Mouse (Mus musculus) testis, postnatal 10 days (tissue): ENCODE results near the gene Gtdc1.

ENCODE experiments used
- DNase-seq: peaks from one replicate; pipeline ENCODE4 v3.0.0; 2021; ENCODE audit warnings: low spot score

The Gtdc1 gene

GRCm38 (mm10) chr2:44923056-44923883, 4.2 kb downstream of the Gtdc1 start:
- DNase-seq: no peak

DNA sequence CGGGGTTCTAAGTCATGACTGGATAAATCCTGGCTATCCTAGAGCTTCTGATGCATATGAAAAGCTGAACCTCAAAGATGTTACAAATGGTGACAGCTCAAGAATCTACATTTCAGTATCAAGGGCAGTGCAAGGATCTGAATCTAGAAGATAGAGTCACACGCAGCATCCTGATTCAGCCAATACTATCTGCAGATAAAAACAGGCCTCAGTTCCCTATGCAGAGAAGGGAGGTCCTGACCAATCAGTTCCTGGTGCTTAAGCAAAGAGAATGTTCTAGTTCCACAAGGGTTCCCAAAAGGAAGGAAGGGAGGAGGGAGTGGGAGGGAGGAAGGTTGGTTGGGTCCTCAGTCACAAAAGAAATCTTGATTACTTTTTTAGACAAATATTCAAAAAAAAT, 5.0 kb downstream of the Gtdc1 start:
- no peak for DNase-seq

DNA sequence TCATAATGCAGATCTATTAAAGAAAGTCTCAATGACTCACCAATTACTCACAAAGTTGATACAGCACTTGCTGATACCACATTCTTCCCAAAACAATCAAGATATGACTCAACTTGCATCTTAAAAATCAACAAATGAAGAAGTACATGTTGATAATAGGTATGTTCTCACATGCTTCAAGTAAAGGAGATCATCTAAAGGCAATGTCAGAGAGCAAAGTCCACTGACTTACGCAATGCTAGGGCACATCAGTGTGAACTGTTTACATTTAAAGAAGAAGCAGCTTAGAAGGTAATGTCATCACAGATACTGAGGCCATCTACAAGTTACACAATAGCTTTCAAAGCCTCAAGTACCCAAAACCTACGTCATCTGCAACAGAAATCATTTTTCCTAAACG, 7.0 kb downstream of the Gtdc1 start:
- no peak for DNase-seq

DNA sequence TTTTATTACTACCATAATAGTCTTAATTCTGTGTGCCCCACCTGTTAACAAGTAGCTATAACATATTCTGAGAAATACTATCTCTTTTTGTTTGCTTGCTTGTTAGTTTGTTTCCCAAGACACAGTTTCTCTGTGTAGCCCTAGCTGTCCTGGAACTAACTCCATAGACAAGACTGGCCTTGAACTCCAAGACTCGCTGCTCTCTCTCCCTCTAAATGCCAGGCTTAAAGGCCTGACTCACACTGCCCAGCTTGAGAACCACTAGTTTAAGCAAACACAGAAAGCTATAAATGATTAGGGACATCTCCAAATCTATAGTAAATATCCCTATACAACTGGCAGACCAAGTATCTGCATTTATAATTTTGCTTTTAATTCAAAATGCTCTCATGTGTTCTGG, 8.1 kb downstream of the Gtdc1 start:
- no peak for DNase-seq

DNA sequence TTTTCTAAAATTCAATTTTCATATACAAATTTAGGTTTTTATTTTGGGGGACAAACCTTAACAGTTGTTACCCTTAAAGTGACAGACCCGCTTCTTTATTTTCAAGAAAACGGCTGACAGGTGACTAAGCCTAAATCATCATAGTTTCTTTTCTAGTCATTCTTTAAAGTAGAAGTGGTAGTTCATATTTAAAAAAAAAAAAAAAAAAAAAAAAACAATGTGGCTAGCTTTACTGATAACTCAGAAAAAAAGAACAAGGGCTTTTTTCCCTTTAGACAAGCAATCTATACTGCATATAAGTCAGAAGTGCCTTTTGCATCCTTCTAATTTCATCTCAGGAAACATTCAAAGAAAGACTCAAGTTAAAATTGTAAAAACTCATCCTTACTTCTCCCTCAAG, 8.7 kb downstream of the Gtdc1 start:
- no peak for DNase-seq

- no peak for DNase-seq
These were observed 11.2 kb downstream of the Gtdc1 start for GRCm38 (mm10) chr2:44916286-44916685.

DNA sequence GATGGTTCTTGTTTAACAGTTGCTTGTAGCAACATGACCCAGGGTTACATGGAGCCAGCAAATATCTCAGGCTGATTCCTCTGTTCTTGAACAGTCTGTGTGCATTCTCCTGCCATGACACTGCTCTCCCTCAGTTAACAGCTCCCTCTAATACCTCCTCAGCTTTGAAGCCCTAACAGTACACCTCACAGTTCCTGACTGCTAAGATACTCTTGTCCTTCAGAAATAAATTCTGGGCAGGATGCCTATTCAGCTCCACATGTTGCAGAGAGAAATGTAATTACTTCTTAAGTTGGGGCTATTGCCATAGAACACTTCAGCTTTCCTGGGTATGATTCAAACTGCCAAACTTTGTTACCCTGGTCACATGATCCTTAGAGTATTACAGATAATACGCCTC, 29.7 kb downstream of the Gtdc1 start:
- DNase-seq: no peak

GRCm38 (mm10) chr2:44873718-44874117, 53.7 kb downstream of the Gtdc1 start:
- no peak for DNase-seq

DNA sequence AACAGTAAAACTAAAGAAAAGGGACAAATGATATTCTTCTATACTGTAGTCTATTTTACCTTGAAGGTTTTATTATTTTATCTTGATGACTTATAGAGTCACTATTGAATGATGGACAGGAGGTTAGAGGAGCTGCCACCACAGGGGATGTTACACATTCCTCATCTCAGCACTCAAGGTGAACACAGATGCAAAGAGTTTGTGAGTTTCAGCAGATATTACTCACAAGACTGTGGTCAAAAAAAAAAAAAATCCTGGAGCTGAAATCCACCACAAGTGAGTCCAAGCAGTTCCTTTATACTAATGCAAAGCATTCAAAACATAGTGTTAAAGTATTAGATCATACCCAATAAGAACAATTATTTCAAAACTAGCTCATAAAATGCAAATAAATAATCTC, 62.7 kb downstream of the Gtdc1 start:
- DNase-seq: no peak

- DNase-seq: no peak
These were observed 73.0 kb downstream of the Gtdc1 start for GRCm38 (mm10) chr2:44854475-44854874.

- no peak for DNase-seq
These were observed 77.8 kb downstream of the Gtdc1 start for GRCm38 (mm10) chr2:44849666-44850065.

DNA sequence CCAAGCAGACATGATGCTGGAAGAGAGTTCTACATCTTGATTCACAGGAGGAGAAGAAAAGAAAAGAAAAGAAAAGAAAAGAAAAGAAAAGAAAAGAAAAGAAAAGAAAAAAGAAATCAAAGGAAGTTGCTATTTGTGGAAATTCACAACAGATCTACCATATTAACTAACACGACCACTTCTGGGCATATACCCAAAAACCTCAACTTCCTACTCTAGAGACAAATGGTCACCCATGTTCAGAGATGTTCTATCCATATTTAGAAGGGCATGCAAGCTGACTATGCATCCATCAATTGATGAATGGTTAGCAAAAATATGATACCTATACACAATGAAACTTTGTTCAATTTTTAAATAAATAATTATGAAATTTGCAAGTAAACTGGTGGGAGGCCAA, 79.3 kb downstream of the Gtdc1 start:
- no peak for DNase-seq

GRCm38 (mm10) chr2:44845424-44845823, 82.0 kb downstream of the Gtdc1 start:
- DNase-seq: no peak

DNA sequence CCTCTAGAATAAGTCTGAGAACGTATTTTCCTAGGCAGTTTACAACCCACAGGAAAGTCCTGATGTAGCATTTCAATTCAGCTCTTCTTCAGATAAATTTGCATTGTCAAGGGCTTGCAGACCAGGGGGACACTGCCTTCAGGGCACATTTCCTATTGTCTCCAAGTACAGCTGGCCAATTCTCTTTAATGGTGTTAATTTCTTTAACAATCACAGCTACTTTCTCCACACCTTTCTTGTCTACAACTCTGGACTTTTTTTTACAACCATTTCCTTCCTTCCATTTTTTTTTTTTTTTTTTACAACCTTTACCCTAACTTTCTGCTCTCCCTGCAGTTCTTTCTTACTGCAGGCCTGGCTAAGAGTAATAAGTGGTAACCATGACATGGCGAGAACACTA, 97.7 kb downstream of the Gtdc1 start:
- no peak for DNase-seq

DNA sequence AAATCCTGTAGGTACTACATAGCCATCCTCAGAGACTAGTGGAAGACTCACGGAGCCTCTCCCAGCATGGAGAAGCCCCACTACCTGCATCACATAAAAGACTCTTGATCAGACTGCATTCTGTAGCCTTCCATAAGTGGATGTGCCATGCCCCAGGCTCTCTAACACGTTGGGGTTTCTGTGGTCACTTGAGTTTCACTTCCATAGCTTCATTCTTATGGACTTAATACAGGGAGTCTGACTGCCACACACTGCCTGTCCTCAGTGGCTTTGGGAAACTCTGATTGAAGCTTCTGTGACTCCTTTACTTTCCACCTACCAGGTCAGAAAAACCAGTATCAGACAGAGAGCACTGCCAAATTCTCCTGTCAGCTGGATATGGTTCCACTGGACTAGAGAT, 98.1 kb downstream of the Gtdc1 start:
- no peak for DNase-seq

DNA sequence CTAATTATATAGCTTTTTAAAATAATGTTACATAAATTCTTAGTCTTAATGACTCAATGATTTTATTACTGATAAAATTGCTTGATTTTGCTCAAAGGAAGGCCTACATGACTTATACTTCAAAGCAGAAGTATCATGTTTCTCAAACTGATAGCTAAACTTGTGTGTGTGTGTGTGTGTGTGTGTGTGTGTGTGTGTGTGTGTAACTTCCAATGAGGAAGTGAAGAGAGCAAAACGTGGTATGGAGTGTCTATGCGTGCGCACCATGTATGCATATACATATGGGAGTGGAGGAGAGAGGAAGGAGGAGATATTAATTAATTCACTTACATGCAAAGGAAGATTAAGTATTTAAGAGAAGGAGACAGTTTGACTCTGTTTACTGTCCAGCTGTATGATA, 100.8 kb downstream of the Gtdc1 start:
- DNase-seq: no peak

GRCm38 (mm10) chr2:44817787-44818186, 109.7 kb downstream of the Gtdc1 start:
- DNase-seq: no peak

DNA sequence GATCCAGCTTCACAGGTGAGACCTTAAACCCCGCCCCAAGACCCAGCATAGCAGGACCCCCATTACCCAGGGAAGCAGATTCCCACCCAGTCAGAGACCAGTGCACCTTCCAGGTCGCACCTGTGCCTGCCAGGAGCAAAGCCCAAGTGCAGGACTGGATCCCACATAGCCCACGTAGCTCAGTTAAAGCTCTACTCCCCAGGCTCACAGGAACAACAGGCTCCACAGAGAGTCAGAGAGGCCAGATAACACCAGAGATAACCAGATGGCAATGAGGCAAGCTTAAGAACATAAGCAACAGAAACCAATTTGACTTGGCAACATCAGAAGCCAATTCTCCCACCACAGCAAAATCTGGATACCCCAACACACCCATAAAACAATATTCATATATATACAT, 113.7 kb downstream of the Gtdc1 start:
- DNase-seq: no peak

GRCm38 (mm10) chr2:44804497-44804896, 123.0 kb downstream of the Gtdc1 start:
- no peak for DNase-seq

DNA sequence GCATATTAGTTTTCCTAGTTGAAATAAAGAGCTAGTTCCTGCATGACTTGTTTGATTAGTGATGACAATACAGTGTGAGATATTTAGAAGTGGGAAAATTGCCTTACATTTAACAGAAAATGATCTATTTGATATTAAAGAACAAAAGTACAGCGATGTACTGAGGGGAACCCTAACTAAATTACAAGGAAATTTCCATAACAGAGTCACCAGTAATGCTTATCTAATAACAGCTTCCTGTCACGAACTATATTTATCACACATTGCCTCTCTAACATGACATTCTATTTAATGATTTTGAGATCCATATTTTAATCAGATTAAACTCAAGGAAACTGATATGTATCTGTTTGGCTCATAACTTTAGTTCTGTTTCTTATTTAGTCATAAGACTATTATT, 126.1 kb downstream of the Gtdc1 start:
- no peak for DNase-seq

GRCm38 (mm10) chr2:44791840-44792239, 135.6 kb downstream of the Gtdc1 start:
- no peak for DNase-seq

DNA sequence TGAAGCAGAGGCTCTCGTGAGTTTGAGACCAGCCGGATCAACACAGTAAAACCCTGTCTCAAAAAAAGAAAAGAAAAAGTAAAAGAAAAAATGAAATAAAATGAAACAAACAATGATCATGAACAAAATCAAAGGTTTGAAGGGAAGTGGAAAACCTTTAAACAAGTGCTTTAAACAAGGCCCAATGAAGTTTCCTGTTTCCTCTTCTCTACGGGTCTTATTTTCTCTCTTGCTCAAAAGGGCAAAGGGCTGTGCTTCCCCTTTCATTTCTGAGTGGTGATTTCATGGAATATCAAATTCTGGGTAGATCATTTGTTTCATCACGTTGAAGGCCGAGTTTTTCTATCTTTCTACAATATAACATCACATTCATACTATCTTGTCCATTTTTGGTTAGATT, 136.3 kb downstream of the Gtdc1 start:
- DNase-seq: no peak

DNA sequence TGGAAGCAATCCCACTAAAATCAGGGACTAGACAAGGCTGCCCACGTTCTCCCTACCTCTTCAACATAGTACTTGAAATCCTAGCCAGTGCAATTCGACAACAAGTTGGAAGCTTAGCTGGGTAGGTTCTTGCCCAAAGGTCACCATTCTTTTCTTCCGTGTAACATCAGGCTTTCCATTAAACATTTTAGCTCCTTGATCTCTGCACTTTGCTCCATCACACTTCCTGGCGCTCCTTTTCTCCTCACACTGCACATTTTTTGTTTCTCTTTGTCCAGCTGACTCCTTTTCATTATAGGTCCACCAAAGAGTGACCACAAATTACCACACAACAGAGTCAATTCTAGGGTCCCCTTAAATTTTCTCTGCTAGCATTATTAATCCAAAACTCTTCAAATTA, 144.7 kb downstream of the Gtdc1 start:
- DNase-seq: no peak

DNA sequence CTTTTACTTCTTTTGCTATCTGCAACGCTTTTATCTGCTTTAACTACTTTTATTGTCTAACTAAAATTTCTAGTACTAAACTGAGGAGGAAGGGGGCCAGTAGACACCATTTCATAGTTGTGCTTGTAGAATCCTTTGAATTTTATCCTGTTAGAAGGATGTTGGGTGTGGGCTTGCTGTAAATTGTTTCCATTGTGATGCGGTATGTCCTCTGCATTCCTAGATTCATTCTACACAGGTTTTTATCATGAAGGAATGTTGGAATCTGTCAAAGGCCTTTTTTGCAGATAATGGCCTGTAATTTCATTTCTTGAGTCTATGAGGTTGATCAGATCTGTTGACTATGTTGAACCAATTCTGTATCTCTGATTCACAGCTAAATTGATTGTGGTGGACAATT, 146.5 kb downstream of the Gtdc1 start:
- DNase-seq: no peak
